Mouse (Mus musculus) limb, embryonic 10.5 days (tissue): ENCODE measurements around the gene Has1. TPM values are rescaled to one million over a fixed set of nuclear protein-coding genes. Genes with fewer than 3 reads are reported as not detected.
A peak's percentile ranks its signal among the peaks of the same experiment; 100 is the strongest.

Source experiments
- DNase-seq: peaks from one replicate; pipeline ENCODE4 v3.0.0-alpha.2; 2017; ENCODE audit warnings: low spot score
- H3K27ac ChIP-seq: fragments of 300-500 bp; sonication (generic); 2 replicates; pipeline ENCODE4 v1.5.1; 2016; ENCODE audit warnings: mild to moderate bottlenecking
- H3K27me3 ChIP-seq: fragments of 300-500 bp; sonication (generic); 2 replicates; pipeline ENCODE4 v1.6.1; 2016; ENCODE audit warnings: low read depth, mild to moderate bottlenecking; ENCODE audit not compliant: poor library complexity, severe bottlenecking
- H3K36me3 ChIP-seq: fragments of 300-500 bp; sonication (generic); 2 replicates; pipeline ENCODE4 v1.6.1; 2016; ENCODE audit warnings: mild to moderate bottlenecking, moderate library complexity
- H3K4me1 ChIP-seq: fragments of 300-500 bp; sonication (generic); 2 replicates; pipeline ENCODE4 v1.6.1; 2016
- H3K4me3 ChIP-seq: fragments of 300-500 bp; sonication (generic); 2 replicates; pipeline ENCODE4 v1.5.1; 2016; ENCODE audit warnings: mild to moderate bottlenecking, moderate library complexity
- H3K9me3 ChIP-seq: fragments of 300-500 bp; sonication (generic); replicated peaks from 2 replicates; pipeline ENCODE4 v1.6.1; 2016; ENCODE audit warnings: mild to moderate bottlenecking
- WGBS: fragments of 180-500 bp; shearing (Covaris S2); methylation state at CpG from one replicate; pipeline ENCODE4 v1.1.7; 2016; 5-methylcytosine and 5-hydroxymethylcytosine counted together
- polyA plus RNA-seq: library from polyadenylated mRNA; unstranded; fragments of >200 nt; fragmentation: Nextera tagmentation; extraction: Ambion mirVana; gene quantifications from 2 replicates; pipeline ENCODE4 v1.2.1, GENCODE M21; 2016

Gene Has1
- polyA plus RNA-seq, 1 experiment from 2014 or later, result 2.1 TPM

GRCm38 (mm10) chr17:17837919-17838701, 16.9 kb downstream of the Has1 start:
- DNase-seq, result peak; percentile 88
- WGBS, result under 1% methylated on average over 43 of the region's 43 CpGs
- peak overlapping the region; percentile 80 for H3K27ac ChIP-seq

GRCm38 (mm10) chr17:17837426-17837825, 17.6 kb downstream of the Has1 start:
- Histone ChIP-seq H3K27ac (peak overlapping the region; percentile 80), H3K4me1 (peaks cover 50% of the 10 kb centered on the region), H3K36me3 (peaks cover 93% of the 10 kb centered on the region), H3K4me3 (peak overlapping the region; percentile 48), H3K27me3 (no peaks in the 10 kb centered on the region), H3K9me3 (no peaks in the 10 kb centered on the region)
- peak; percentile 48 for DNase-seq
- 6% methylated on average over 13 of the region's 13 CpGs for WGBS

More at GRCm38 (mm10) chr17:17837919-17838701, 16.9 kb downstream of the Has1 start:
- Histone ChIP-seq H3K4me3 (peak overlapping the region; percentile 48), H3K9me3 (no peaks in the 10 kb centered on the region), H3K4me1 (peaks cover 48% of the 10 kb centered on the region), H3K36me3 (peaks cover 93% of the 10 kb centered on the region), H3K27me3 (no peaks in the 10 kb centered on the region)

- Histone ChIP-seq H3K9me3 (no peaks in the 10 kb centered on the region), H3K36me3 (peaks cover 94% of the 10 kb centered on the region), H3K27me3 (no peaks in the 10 kb centered on the region), H3K4me3 (0 out of 2 replicates have a peak overlapping the region, but pooled peaks have one; percentile 3), H3K27ac (no peak overlapping the region), H3K4me1 (peaks cover 62% of the 10 kb centered on the region)
- no peak for DNase-seq
- 80% methylated on average over 5 of the region's 5 CpGs for WGBS
Measured at GRCm38 (mm10) chr17:17836101-17836500, 18.9 kb downstream of the Has1 start.

- Histone ChIP-seq H3K36me3 (peaks cover 94% of the 10 kb centered on the region), H3K4me1 (peaks cover 74% of the 10 kb centered on the region), H3K4me3 (no peak overlapping the region), H3K27me3 (no peaks in the 10 kb centered on the region), H3K9me3 (no peaks in the 10 kb centered on the region), H3K27ac (no peak overlapping the region)
- DNase-seq, result no peak
- 30% methylated on average over 1 of the region's 1 CpGs for WGBS
Measured at GRCm38 (mm10) chr17:17834896-17835295, 20.1 kb downstream of the Has1 start.

- Histone ChIP-seq H3K27ac (peak overlapping the region; percentile 99; the same call in 1 of the 2 replicates), H3K36me3 (peaks cover 60% of the 10 kb centered on the region), H3K27me3 (no peaks in the 10 kb centered on the region), H3K4me3 (peak overlapping the region; percentile 92), H3K9me3 (no peaks in the 10 kb centered on the region), H3K4me1 (peaks cover 57% of the 10 kb centered on the region)
- WGBS, result 74% methylated on average over 7 of the region's 7 CpGs
- no peak for DNase-seq
Measured at GRCm38 (mm10) chr17:17830731-17831130, 24.3 kb downstream of the Has1 start.

- peak overlapping the region; percentile 99 for H3K27ac ChIP-seq
- DNase-seq, result no peak
- peaks cover 59% of the 10 kb centered on the region for H3K4me1 ChIP-seq
- peaks cover 53% of the 10 kb centered on the region for H3K36me3 ChIP-seq
- 48% methylated on average over 21 of the region's 23 CpGs for WGBS
- H3K27me3 ChIP-seq, result no peaks in the 10 kb centered on the region
- no peaks in the 10 kb centered on the region for H3K9me3 ChIP-seq
- H3K4me3 ChIP-seq, result peak overlapping the region; percentile 92
Measured at GRCm38 (mm10) chr17:17829816-17830535, 25.0 kb downstream of the Has1 start.

GRCm38 (mm10) chr17:17829052-17829785, 25.8 kb downstream of the Has1 start:
- H3K4me1 ChIP-seq, result peaks cover 51% of the 10 kb centered on the region
- peak overlapping the region; percentile 99 for H3K27ac ChIP-seq
- 8% methylated on average over 6 of the region's 6 CpGs for WGBS

GRCm38 (mm10) chr17:17828191-17828981, 26.6 kb downstream of the Has1 start:
- DNase-seq, result peak; percentile 92
- H3K9me3 ChIP-seq, result no peaks in the 10 kb centered on the region
- peak overlapping the region; percentile 99 for H3K27ac ChIP-seq
- H3K4me1 ChIP-seq, result peaks cover 43% of the 10 kb centered on the region
- WGBS, result 2% methylated on average over 10 of the region's 15 CpGs
- H3K4me3 ChIP-seq, result peak overlapping the region; percentile 92
- H3K27me3 ChIP-seq, result no peaks in the 10 kb centered on the region
- H3K36me3 ChIP-seq, result peaks cover 37% of the 10 kb centered on the region

More at GRCm38 (mm10) chr17:17829052-17829785, 25.8 kb downstream of the Has1 start:
- H3K36me3 ChIP-seq, result peaks cover 45% of the 10 kb centered on the region
- DNase-seq, result no peak
- H3K4me3 ChIP-seq, result peak overlapping the region; percentile 92
- H3K27me3 ChIP-seq, result no peaks in the 10 kb centered on the region
- no peaks in the 10 kb centered on the region for H3K9me3 ChIP-seq

GRCm38 (mm10) chr17:17827658-17828190, 27.3 kb downstream of the Has1 start:
- no peaks in the 10 kb centered on the region for H3K9me3 ChIP-seq
- peaks cover 39% of the 10 kb centered on the region for H3K4me1 ChIP-seq
- peaks cover 30% of the 10 kb centered on the region for H3K36me3 ChIP-seq
- peak; percentile 95 for DNase-seq
- WGBS, result 0% methylated on average over 13 of the region's 13 CpGs
- H3K4me3 ChIP-seq, result peak overlapping the region; percentile 92
- no peaks in the 10 kb centered on the region for H3K27me3 ChIP-seq
- H3K27ac ChIP-seq, result peak overlapping the region; percentile 99

- 1% methylated on average over 39 of the region's 42 CpGs for WGBS
- peaks cover 35% of the 10 kb centered on the region for H3K4me1 ChIP-seq
- peak within 1 kb of the TSS; percentile 99 for H3K27ac ChIP-seq
- peak within 1 kb of the TSS; percentile 92 for H3K4me3 ChIP-seq
- no peaks in the 10 kb centered on the region for H3K9me3 ChIP-seq
- peaks cover 23% of the 10 kb centered on the region for H3K36me3 ChIP-seq
- peak; percentile 92 for DNase-seq
- H3K27me3 ChIP-seq, result no peaks in the 10 kb centered on the region
Measured at GRCm38 (mm10) chr17:17826751-17827657, 28.0 kb downstream of the Has1 start, which contains the start of gene Spaca6. Gene Spaca6 (plus strand): TSS chr17:17827158.
